Mouse (Mus musculus): ENCODE data around the gene Cldn20.
A peak's percentile ranks its signal among the peaks of the same experiment; 100 is the strongest.

Cldn20 gene

GRCm38 (mm10) chr17:3532254-3532653 is at the start of gene Cldn20:
Gene Cldn20, plus strand, starts transcription at chr17:3532554.
- no peak for DNase-seq (ENCODE audit: low spot score)

- no peak for DNase-seq (ENCODE audit: low spot score)
Observed at GRCm38 (mm10) chr17:3483091-3483490, 49.3 kb upstream of the Cldn20 start.

GRCm38 (mm10) chr17:3485851-3486250 is 46.5 kb upstream of the Cldn20 start:
- DNase-seq (ENCODE audit: low spot score): no peak

GRCm38 (mm10) chr17:3487211-3487610 is 45.1 kb upstream of the Cldn20 start:
- no peak for DNase-seq (ENCODE audit: low spot score)

- DNase-seq (ENCODE audit: low spot score): no peak
Observed at GRCm38 (mm10) chr17:3487721-3488601, 44.4 kb upstream of the Cldn20 start.

- DNase-seq (ENCODE audit: low spot score): no peak
Observed at GRCm38 (mm10) chr17:3490216-3490895, 42.0 kb upstream of the Cldn20 start.

- DNase-seq (ENCODE audit: low spot score): no peak
Observed at GRCm38 (mm10) chr17:3491065-3491464, 41.3 kb upstream of the Cldn20 start.

- DNase-seq (ENCODE audit: low spot score): no peak
Observed at GRCm38 (mm10) chr17:3491667-3492066, 40.7 kb upstream of the Cldn20 start.

- no peak for DNase-seq (ENCODE audit: low spot score)
Observed at GRCm38 (mm10) chr17:3495576-3495975, 36.8 kb upstream of the Cldn20 start.

- no peak for DNase-seq (ENCODE audit: low spot score)
Observed at GRCm38 (mm10) chr17:3496080-3496479, 36.3 kb upstream of the Cldn20 start.

- DNase-seq (ENCODE audit: low spot score): peak; percentile 51
Observed at GRCm38 (mm10) chr17:3498086-3498485, 34.3 kb upstream of the Cldn20 start.

- DNase-seq (ENCODE audit: low spot score): no peak
Observed at GRCm38 (mm10) chr17:3498580-3498979, 33.8 kb upstream of the Cldn20 start.

GRCm38 (mm10) chr17:3499468-3499867 is 32.9 kb upstream of the Cldn20 start:
- DNase-seq (ENCODE audit: low spot score): no peak

GRCm38 (mm10) chr17:3500076-3500475 is 32.3 kb upstream of the Cldn20 start:
- DNase-seq (ENCODE audit: low spot score): no peak

GRCm38 (mm10) chr17:3500936-3501335 is 31.4 kb upstream of the Cldn20 start:
- DNase-seq (ENCODE audit: low spot score): peak; percentile 29

GRCm38 (mm10) chr17:3505711-3506110 is 26.6 kb upstream of the Cldn20 start:
- DNase-seq (ENCODE audit: low spot score): no peak

GRCm38 (mm10) chr17:3506508-3506907 is 25.8 kb upstream of the Cldn20 start:
- DNase-seq (ENCODE audit: low spot score): no peak

GRCm38 (mm10) chr17:3509841-3510240 is 22.5 kb upstream of the Cldn20 start:
- peak; percentile 89 for DNase-seq (ENCODE audit: low spot score)

- no peak for DNase-seq (ENCODE audit: low spot score)
Observed at GRCm38 (mm10) chr17:3514316-3514715, 18.0 kb upstream of the Cldn20 start.

- DNase-seq (ENCODE audit: low spot score): no peak
Observed at GRCm38 (mm10) chr17:3515851-3516250, 16.5 kb upstream of the Cldn20 start.

GRCm38 (mm10) chr17:3516406-3516805 is 15.9 kb upstream of the Cldn20 start:
- DNase-seq (ENCODE audit: low spot score): no peak

- no peak for DNase-seq (ENCODE audit: low spot score)
Observed at GRCm38 (mm10) chr17:3520344-3520743, 12.0 kb upstream of the Cldn20 start.

GRCm38 (mm10) chr17:3527841-3528471 is 4.4 kb upstream of the Cldn20 start:
- DNase-seq (ENCODE audit: low spot score): peak; percentile 39

All from adipocyte (in vitro differentiated cells).